ENCODE assay signal across 7 mouse cellular contexts in genomic region chr5:91402339-91403211, GRCm38 (mm10). TPM values are rescaled to one million over a fixed set of nuclear protein-coding genes. Genes with fewer than 3 reads are reported as not detected.
DNase-seq lines count a peak whose midpoint lies in the region; ATAC-seq and TF ChIP-seq lines count a peak whose summit lies in the region.

Gene Btc, minus strand, starts transcription at chr5:91402994.

- DNase-seq in embryo, embryonic 9.5 days (ENCODE audit: extremely low spot score): peak; percentile 23
- peak; percentile 97 for DNase-seq in heart, adult 11 months
- DNase-seq in kidney, adult 11 months: peak; percentile 76
- DNase-seq in midbrain, embryonic 14.5 days: peak; percentile 20

- TF ChIP-seq CTCF in small intestine, adult 2 months (IDR thresholded peaks at IDR 0.05; ENCODE audit: extremely low read depth, insufficient read length, insufficient replicate concordance, low read depth, low read length): peak; percentile 71

- H3K9ac ChIP-seq in limb, embryonic 12.5 days (replicated peaks): peak within 1 kb of the TSS; percentile 47; the same call in 1 of the 2 replicates
- no peak within 1 kb of the TSS for H3K9ac ChIP-seq in midbrain, embryonic 14.5 days (replicated peaks; ENCODE audit: low read length)

- no peaks in the 10 kb centered on the region for H3K36me3 ChIP-seq in limb, embryonic 12.5 days
- H3K36me3 ChIP-seq in midbrain, embryonic 14.5 days (ENCODE audit: control insufficient read depth, insufficient read depth, low read length): no peaks in the 10 kb centered on the region
- no peaks in the 10 kb centered on the region for H3K36me3 ChIP-seq in small intestine, adult 2 months (ENCODE audit: control insufficient read depth, insufficient read depth, low read length)

- H3K9me3 ChIP-seq in limb, embryonic 12.5 days: no peaks in the 10 kb centered on the region
- H3K9me3 ChIP-seq in midbrain, embryonic 14.5 days (ENCODE audit: control insufficient read depth, low read length): no peaks in the 10 kb centered on the region

- H3K27ac ChIP-seq in limb, embryonic 12.5 days: no peak within 1 kb of the TSS
- H3K27ac ChIP-seq in midbrain, embryonic 14.5 days (replicated peaks; ENCODE audit: low read depth, low read length): no peak within 1 kb of the TSS
- peak within 1 kb of the TSS; percentile 64 for H3K27ac ChIP-seq in small intestine, adult 2 months (ENCODE audit: insufficient read depth, low read depth, low read length)

- peaks cover 7% of the 10 kb centered on the region for H3K27me3 ChIP-seq in limb, embryonic 12.5 days
- H3K27me3 ChIP-seq in midbrain, embryonic 14.5 days (ENCODE audit: control insufficient read depth, insufficient read depth, low read length): no peaks in the 10 kb centered on the region
- no peaks in the 10 kb centered on the region for H3K27me3 ChIP-seq in small intestine, adult 2 months (ENCODE audit: control insufficient read depth, insufficient read depth, low read length)

- H3K4me3 ChIP-seq in limb, embryonic 12.5 days (replicated peaks): peak within 1 kb of the TSS; percentile 41
- peak within 1 kb of the TSS; percentile 18 for H3K4me3 ChIP-seq in midbrain, embryonic 14.5 days (replicated peaks; ENCODE audit: low read depth, low read length)
- peak within 1 kb of the TSS; percentile 87 for H3K4me3 ChIP-seq in small intestine, adult 2 months (ENCODE audit: low read depth, low read length)

- H3K4me2 ChIP-seq in limb, embryonic 12.5 days: peak within 1 kb of the TSS; percentile 65
- H3K4me2 ChIP-seq in midbrain, embryonic 14.5 days (ENCODE audit: low read length): peak within 1 kb of the TSS; percentile 47

- peaks cover 10% of the 10 kb centered on the region for H3K4me1 ChIP-seq in limb, embryonic 12.5 days (replicated peaks)
- H3K4me1 ChIP-seq in midbrain, embryonic 14.5 days (ENCODE audit: control insufficient read depth, insufficient read depth, low read length): 0 out of 2 replicates have a peak, but pooled peaks cover 5% of the 10 kb centered on the region
- H3K4me1 ChIP-seq in small intestine, adult 2 months (ENCODE audit: control insufficient read depth, insufficient read depth, insufficient read length, low read length): peaks cover 5% of the 10 kb centered on the region

- WGBS in limb, embryonic 12.5 days: 10% methylated on average over 19 of the region's 19 CpGs
- WGBS in midbrain, embryonic 14.5 days: 12% methylated on average over 19 of the region's 19 CpGs
- 3% methylated on average over 19 of the region's 19 CpGs for WGBS in small intestine, adult 2 months

- peak; percentile 28; the same call in 1 of the 2 replicates for TF ChIP-seq POLR2A in small intestine, adult 2 months (IDR thresholded peaks at IDR 0.05; ENCODE audit: low read depth, low read length)

- peak; percentile 67 for ATAC-seq in activated CD4-positive, CD25-positive, alpha-beta regulatory T cell, adult 4 months
- peak; percentile 73; the same call in 1 of the 2 replicates for ATAC-seq in limb, embryonic 12.5 days (ENCODE audit: insufficient number of reproducible peaks, insufficient read depth, low FRiP score, low TSS enrichment, low read depth)
- peak; percentile 34; the same call in 1 of the 2 replicates for ATAC-seq in midbrain, embryonic 14.5 days (ENCODE audit: low FRiP score, low TSS enrichment)

RNA-seq across cellular contexts. Expression of gene Btc, which starts in this region (rescaled TPM):
- under 1 TPM in 1 of 2 experiments, not detected in 1; 0.12 TPM for polyA plus RNA-seq in activated CD4-positive, CD25-positive, alpha-beta regulatory T cell, adult 4 months (2017; shearing (Covaris generic))
- polyA plus RNA-seq in limb, embryonic 12.5 days (2016; fragmentation: Nextera tagmentation; extraction: Ambion mirVana): 0.70 and 0.74 TPM in 2 replicates
- 0.21 and 0.40 TPM in 2 replicates for polyA plus RNA-seq in midbrain, embryonic 14.5 days (2014; fragmentation: Nextera tagmentation; extraction: Ambion mirVana)
- polyA plus RNA-seq in small intestine, adult 2 months (2012; rRNA removed): 0.86 and 1.1 TPM in 2 replicates

Comparison
In these comparisons a context has a peak if more than half of its experiments do, and no peak if none do; other contexts are left out.
1. Peak in ATAC-seq in activated CD4-positive, CD25-positive, alpha-beta regulatory T cell, adult 4 months; RNA of the gene not detected or under 1 TPM.
2. Peak in ATAC-seq, H3K4me3 ChIP-seq, H3K9ac ChIP-seq and H3K4me2 ChIP-seq in limb, embryonic 12.5 days; RNA of the gene not detected or under 1 TPM.
3. Peak in DNase-seq, ATAC-seq, H3K4me3 ChIP-seq and H3K4me2 ChIP-seq in midbrain, embryonic 14.5 days; RNA of the gene not detected or under 1 TPM.
4. DNase-seq: peak in every context shown above with its lines; median percentile 97 in heart, adult 11 months; 76 in kidney, adult 11 months; 23 in embryo, embryonic 9.5 days; 20 in midbrain, embryonic 14.5 days.
5. H3K4me3 ChIP-seq: peak in every context shown above with its lines; median percentile 87 in small intestine, adult 2 months; 41 in limb, embryonic 12.5 days; 18 in midbrain, embryonic 14.5 days.